Mouse (Mus musculus) intestine, embryonic 16.5 days (tissue): Measurements from ENCODE around the gene Shc4. TPM values are rescaled to one million over a fixed set of nuclear protein-coding genes. Genes with fewer than 3 reads are reported as not detected.

ENCODE experiments used
- polyA plus RNA-seq: library from polyadenylated mRNA; unstranded; fragments of >200 nt; fragmentation: Nextera tagmentation; extraction: Ambion mirVana; gene quantifications from 2 replicates; pipeline ENCODE4 v1.2.1, GENCODE M21; 2015

Shc4 gene
- polyA plus RNA-seq, 1 experiment from 2014 or later = 1.7 TPM

Other genes starting within 250 kb of the Shc4 start
- gene Gm9913, start 219.1 kb downstream of the Shc4 start, polyA plus RNA-seq = 0.16 and 0.51 TPM in 2 replicates
- gene Fbn1, start 216.2 kb downstream of the Shc4 start, polyA plus RNA-seq = 12.6 and 15.6 TPM in 2 replicates
- 3.5 and 3.7 TPM in 2 replicates for gene Cep152, start 99.0 kb downstream of the Shc4 start, polyA plus RNA-seq
- gene Eid1, start 51.1 kb downstream of the Shc4 start, polyA plus RNA-seq = 72.0 and 73.2 TPM in 2 replicates
- gene Secisbp2l, start 58.7 kb upstream of the Shc4 start, polyA plus RNA-seq = 11.9 and 12.0 TPM in 2 replicates
- 77.4 and 91.1 TPM in 2 replicates for gene Galk2, start 135.0 kb upstream of the Shc4 start, polyA plus RNA-seq
- gene Cops2, start 135.0 kb upstream of the Shc4 start, polyA plus RNA-seq = 49.6 and 54.3 TPM in 2 replicates